Mouse (Mus musculus) MEL (cell line): ENCODE measurements around the gene Klre1.

Experiments used
- CTCF ChIP-seq, 3 experiments: IDR thresholded peaks in 2 of 3; conservative IDR thresholded peaks in 1 of 3; 2 replicates each; pipeline ENCODE4 v1.5.1; 2011 to 2012; ENCODE audit warnings: low read length in 3 of 3, low read depth in 2 of 3, mild to moderate bottlenecking in 2 of 3, improper control_type of control experiment in 1 of 3, inconsistent platforms in 1 of 3, mixed read lengths in 1 of 3, moderate library complexity in 1 of 3; ENCODE audit not compliant: control insufficient read depth in 1 of 3, insufficient read depth in 1 of 3, poor library complexity in 1 of 3, severe bottlenecking in 1 of 3
- GABPA ChIP-seq: IDR thresholded peaks from 2 replicates; pipeline ENCODE4 v1.6.1; 2012; ENCODE audit warnings: low read depth, mild to moderate bottlenecking, inconsistent platforms, low read length, improper control_type of control experiment, moderate library complexity
- TBP ChIP-seq: IDR thresholded peaks from 2 replicates; pipeline ENCODE4 v1.8.0; 2011; ENCODE audit warnings: low read depth, low read length, improper control_type of control experiment
- USF1 ChIP-seq: IDR thresholded peaks from 2 replicates; pipeline ENCODE4 v1.6.1; 2014; ENCODE audit warnings: low read depth, mild to moderate bottlenecking, inconsistent platforms, low read length, improper control_type of control experiment, moderate library complexity
- ZNF384 ChIP-seq: IDR thresholded peaks from 2 replicates; pipeline ENCODE4 v1.6.1; 2012; ENCODE audit warnings: low read depth, mild to moderate bottlenecking, inconsistent platforms, low read length, improper control_type of control experiment

GRCm38 (mm10) chr6:129557298-129558023, 20.2 kb upstream of the Klre1 start:
- TF ChIP-seq ZNF384 (no peak), CTCF (IDR thresholded peaks at IDR 0.05 in 2 of 3, conservative IDR thresholded peaks at IDR 0.05 in 1 of 3; ENCODE audit: control insufficient read depth in 1 of 3, insufficient read depth in 1 of 3, low read depth in 2 of 3, low read length in 3 of 3, poor library complexity in 1 of 3, severe bottlenecking in 1 of 3) (no peak), TBP (no peak), USF1 (no peak), GABPA (no peak)
